Mouse (Mus musculus) adipocyte (in vitro differentiated cells): ENCODE results near the gene Klhl32.

Source experiments
- DNase-seq: peaks from one replicate; pipeline ENCODE4 v3.0.0-alpha.2; 2016; ENCODE audit warnings: low spot score

Gene Klhl32

DNA sequence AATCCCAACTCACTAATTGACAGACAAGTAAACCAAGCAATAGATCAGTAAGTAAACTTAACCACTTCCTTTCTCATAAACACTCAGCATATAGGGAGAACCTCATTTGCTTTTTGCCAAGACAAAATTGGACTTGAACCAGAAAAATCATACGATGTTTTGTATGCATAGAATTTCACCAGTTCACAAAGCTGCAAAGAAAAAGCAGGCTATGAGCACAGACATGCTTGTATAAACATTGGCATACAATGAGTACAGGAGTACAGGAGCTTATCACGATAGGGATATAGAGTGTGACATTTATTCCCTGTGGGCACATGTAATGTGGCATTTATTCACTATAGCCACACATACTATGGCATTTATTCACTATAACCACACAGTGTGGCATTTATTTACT lies 220.5 kb downstream of the Klhl32 start:
- DNase-seq, result no peak

DNA sequence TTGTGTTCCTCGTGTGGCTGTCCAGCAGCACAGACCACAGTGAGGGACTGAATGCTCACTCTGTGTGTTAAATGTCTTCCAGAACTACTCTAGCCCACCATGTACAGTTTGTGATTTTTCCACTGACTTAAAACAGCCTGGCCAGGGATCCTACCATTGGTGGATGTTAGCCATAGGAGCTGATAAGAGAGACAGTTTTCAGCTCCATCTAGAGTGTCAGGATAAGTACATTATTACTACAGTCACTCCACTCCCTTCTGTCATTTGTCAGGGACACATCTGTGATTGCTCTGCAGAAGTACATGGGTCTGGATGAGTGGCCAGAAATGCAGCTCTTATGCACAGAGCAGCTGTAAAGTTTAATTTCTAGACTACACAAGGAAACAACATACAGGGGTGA lies 223.1 kb downstream of the Klhl32 start:
- DNase-seq, result no peak

DNA sequence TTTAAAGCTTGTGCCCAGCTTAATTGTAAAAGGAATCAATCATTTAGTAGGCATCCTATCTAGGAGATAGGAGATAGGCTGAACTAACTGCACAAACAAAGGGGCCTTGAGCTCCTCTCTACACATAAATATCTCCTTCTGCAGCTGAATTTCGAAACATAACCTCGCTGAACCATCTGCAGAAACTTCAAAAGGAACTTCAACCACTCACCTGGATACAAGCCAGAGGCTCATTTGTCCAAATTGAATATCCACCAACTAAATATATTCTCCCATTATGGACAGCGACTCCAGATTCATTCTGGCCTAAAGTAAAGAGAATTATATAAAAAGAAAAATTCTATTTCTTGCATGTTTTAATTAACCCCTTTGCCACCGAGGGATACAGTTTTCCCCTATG lies 224.2 kb downstream of the Klhl32 start:
- no peak for DNase-seq

DNA sequence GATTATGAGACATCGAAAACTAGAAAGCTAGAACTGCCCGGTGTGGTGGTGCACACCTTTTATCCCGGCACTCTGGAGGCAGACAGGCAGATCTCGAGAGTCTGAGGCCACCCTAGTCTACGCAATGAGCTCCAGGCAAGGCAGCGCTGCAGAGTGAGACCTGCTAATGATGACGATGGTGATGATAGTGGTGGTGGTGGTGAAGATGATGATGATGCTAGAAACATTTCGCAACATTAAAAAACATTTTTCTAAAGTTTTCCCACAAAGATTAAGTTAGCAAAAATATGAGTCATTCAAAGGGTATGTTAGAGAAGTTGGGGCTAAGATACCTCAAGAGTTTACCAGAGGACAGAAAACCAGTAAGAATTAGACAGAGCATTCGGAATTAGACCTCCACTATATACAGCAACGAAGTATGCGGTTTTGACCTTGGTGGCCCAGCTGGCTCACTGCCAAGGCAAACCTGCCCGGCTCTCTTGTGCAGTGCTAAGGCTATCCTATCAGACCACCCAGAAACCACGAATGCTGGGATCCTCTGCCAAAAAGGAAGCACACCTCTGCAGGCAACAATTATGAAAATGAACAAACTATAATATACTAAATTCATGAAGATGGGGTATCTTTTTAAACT lies 224.9 kb downstream of the Klhl32 start:
- DNase-seq, result no peak

DNA sequence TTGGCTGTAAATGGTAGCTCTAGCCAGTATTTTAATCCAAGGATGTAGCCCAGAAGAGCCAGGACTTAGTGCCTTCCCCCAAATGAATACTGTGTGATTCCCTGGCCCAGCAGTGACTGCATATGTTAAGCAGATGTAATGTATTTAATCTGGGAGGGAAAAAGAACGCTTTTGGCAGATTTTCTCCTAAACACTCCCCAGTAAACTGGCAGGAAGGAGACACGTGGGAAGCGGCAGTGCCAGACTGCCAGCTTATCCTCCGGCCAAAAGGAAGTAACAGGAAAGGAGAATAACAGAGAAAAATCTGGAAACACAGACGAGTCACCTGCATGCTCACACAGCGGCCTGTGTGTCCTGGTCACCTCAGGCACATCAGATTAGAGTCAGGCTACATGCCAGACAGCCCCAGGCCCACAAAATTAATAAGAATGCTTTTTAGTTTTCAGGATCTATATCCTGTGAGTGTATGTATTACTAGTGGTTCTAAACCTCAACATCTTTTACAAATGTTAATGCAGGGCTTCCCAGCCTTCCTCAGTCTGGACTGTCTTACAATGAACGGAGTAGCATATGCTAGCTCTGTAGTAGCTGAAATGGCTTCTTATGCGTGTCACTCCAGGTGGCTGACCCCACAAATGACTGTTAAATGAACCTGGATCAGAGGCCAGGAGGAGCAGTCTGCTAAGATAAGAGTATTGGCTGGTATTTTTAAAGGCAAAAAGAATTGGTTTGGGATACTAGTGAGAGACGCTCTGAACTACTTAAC lies 229.3 kb downstream of the Klhl32 start:
- no peak for DNase-seq

DNA sequence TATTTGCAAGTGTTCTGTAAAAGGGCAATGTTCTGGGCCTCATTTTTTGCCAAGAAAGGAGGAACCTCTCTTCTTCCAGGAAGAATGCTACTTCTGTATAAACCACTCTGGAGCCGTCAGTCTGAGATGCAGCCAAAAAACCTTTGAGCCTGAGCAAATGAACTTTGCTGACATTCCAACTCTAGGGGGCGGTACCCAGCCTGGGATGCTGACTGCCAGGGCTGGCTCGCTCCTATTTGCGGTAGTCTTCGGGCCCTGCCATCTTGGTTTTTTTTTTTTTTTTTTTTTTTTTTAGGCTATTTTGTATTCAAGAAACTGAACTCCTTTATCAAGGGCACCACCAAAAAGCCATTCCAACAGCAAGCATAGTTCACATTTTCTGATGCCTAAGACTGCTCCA lies 230.5 kb downstream of the Klhl32 start:
- DNase-seq, result peak; percentile 11

DNA sequence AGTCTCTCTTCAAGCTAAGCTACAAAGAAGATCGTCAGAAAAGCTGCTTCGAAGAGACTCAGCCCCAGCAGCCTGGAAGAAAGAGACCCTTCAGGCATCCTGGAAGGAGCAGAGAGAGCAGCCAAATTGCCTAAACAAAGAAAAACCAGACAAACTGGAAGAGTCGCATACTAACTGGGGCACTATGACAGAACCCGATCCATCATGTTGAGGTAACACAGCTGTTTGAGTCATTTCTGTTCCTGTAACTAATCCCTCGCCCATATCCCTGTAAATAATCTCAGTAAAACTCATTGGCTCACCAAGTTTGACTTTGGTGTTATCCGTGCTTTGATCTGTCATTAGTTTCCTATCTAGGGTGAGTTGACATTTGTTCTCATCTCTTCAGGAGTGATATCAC lies 230.9 kb downstream of the Klhl32 start:
- DNase-seq, result no peak

DNA sequence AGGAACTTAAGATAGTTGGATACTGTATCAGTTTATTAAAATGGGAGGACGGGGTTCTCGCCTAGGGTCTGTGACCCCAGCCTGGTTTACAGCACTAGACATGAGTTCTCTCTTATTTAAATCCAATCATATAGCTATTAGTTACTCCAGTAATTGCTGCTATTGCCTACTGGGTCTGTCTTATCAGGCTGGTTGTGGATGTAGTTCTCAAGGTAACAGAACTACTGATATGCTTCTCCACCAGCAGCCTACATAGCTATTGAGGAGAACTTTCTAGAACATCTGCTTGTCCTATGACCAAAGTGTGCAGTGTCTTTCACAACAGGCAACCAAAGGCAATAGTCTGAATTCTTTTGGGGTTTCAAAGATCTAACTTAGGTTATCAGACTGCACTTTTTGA lies 241.4 kb downstream of the Klhl32 start:
- no peak for DNase-seq

DNA sequence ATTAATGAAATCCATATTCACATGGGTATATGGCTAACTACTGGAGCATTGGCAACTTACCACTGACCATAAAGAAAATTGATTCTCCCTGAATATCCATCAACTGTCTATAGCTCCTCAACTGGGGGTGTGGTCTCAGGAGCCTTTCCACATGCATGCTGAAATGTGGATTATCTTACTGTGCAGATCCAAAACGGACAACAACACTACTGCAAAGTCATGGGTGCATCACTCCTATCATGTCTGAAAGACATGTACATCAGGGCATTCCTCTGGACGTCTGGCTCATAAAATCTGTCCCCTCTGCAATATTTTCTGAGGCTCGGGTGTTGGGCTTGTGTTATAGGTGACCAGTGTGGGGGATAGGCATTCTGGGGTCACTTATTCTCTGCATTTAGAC lies 241.8 kb downstream of the Klhl32 start:
- no peak for DNase-seq

DNA sequence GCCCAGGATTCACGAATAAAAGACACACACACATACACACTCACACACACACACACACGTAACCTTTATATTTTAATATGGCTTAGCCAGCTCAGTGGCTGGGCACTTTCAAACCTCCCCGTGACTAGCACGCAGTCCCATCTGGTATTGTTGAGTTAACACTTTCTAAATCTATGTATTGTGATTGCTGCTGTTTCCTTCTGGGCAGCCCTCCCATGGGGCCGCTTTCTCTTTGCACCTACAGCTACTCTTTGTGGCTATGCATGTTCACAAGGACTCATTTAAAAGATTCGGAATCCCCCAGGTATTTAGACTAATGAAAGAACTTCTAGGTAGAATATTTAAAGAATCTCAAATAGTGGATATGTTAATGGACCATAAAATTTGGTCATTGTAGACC lies 249.2 kb downstream of the Klhl32 start:
- DNase-seq, result no peak

DNA sequence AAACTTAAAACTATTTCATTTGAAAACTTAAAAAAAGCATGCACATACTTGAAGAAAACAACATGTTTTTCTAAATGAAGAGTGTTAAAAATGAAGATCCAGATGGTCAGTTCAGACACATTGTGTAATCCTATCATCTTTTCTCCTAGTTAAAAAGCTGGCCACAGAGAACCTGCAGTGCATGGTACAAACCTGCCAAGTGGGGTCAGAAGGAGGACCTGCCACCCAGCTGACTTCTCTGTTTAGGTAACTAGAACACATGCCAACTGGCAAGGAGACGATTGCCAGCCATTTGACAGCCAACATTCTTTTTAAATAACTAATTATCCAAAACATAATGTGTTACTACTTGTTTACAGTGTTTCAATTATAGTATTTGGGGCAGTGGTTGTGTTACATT lies 252.3 kb downstream of the Klhl32 start:
- peak; percentile 58 for DNase-seq

DNA sequence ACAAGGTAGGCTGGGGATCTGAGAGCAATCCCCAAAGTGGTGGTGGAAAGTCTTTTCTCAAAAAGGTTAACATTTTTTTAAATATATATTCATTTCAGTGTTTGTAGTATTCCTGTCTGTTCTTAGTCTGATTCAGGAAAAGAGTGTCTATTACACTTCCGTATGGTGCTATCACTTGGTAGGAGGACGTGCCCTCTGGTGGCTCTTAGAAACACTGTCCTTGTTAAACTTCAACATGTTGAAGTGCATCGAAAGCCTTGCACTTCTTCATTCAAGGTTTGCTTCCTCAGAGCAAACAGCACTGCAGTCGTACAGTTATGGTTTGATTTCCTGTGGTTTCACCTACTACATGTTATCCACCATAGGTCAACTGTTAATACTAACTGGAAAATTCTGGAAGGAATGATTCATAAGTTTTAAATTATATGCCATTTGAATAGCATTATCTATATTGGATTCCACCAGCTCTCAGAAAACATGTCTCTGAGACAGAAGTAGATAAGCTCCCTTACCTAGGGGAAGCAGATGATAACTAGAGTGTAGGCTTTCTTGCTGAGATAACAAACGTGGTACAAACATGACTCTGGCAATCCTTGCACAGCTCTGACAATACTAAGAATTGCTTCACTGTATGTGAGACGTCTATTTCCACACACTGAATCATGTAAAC lies 253.8 kb downstream of the Klhl32 start:
- no peak for DNase-seq

DNA sequence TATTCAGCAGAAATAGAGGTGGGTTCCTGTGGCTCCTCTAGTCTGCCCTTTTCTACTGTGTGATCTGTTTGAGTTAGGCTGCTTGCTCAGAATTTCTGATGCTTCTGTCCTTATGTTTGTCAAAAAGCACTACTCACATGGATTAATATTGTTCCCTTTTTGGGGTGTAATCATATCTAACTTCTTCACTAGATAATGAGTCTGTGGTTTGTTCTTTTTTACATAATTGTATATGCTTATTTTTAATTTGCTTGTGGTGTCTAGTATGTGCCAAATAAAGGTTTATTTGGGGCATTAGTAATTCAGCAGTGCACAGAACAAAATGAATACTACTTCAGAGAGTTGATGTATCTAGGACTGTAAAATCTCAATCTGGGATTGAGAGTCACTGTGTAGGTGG lies 256.1 kb downstream of the Klhl32 start:
- DNase-seq, result no peak

DNA sequence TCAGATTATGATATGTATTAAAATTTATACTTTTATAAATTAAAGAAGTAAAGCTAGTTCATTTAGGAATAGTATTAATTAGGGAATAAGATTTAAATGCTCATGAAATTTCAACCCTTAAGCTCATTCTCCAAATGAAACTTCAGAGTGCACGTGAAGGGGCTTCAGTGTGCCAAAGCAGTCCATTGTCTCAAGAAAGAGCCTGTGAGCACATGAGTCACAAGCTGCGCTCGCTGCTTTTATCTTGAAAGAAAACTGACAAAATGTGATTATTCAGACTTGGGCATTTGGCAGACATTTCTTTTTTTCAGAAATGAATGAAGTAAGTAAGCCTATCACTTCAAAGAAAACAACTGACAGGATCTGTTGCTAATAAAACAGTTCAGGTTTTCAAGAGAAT lies 266.9 kb downstream of the Klhl32 start:
- no peak for DNase-seq

DNA sequence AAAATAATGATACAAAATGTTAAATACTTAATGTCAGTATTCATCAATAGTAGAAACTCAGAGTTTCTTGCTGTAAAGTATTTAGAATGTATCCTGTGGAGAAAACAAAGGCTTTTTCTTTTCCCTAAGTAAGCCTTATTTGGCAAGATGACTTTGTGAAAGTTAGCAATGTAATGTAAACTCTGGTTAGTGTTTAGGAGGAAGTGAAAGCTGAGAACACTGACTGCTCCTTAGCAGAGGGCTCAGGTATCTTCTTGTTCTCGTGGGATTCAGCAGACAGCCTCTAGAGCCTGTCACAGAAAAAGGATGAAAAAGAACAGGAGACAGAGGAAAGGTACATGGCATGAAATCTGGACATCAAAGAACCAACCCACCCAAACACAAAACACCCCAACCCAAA lies 268.6 kb downstream of the Klhl32 start:
- no peak for DNase-seq

DNA sequence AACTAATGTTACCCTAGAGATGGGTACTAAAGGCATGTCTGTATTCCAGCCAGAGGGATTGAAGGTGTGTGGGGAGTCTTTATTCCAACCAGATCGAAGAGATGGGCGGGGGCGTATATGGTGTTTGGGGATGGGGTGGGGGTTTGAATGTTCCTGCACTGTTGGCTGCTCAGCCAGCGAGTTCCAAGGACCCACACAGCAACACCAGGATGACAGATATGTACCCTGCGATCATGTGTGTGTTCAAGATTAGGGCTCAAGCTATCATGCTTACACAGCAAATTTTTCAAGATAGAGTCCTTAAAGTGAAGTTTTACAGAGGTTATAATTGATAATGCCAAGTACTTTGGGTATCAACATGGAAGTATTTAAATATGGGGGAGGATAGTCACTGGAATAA lies 273.3 kb downstream of the Klhl32 start:
- DNase-seq, result no peak

DNA sequence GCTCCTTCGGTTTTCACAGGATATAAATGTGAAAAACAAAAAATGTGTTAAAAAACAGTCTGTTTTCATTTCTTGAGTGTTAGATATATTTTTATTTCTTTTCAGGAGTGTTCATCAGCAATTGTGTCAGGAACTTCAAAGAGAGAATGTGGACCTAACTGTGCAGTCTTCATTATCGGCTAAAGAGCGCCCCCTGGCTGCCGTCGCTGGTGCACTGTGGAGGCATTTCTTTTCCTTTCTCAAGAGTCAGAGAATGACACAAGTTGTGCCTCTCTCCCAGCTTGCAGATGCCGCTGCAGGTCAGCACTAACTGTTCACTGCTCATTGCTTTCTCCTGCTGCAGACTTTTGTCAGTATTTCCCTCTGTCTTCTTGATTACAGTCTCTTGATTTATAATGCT lies 276.6 kb downstream of the Klhl32 start:
- peak; percentile 79 for DNase-seq

DNA sequence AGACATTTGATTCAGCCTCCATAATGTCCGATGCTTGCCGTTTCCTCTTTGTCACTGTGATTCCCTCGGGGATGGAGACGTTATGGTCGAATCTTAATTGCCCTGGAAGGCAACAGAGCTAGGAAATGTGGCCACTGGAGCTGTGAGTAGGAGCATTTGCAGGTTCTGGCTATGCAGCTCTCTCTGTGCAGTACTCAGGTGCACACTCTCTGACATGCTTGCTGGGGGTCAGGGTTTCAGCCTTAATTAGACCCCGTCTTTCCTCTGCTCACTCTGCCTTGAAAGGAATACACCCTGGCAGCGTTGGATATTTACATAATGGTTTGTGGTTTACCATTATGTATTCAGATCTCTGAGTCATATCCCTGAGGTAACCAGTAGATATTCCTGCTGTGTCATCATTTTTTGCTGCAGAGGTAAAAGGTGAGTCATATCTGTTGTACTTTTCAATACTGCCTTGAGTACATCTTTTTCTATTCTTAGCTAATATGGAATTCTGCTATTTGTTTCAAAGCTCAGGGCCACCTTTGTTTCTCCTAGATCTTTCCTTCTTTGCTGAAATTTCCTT lies 281.9 kb downstream of the Klhl32 start:
- DNase-seq, result no peak

DNA sequence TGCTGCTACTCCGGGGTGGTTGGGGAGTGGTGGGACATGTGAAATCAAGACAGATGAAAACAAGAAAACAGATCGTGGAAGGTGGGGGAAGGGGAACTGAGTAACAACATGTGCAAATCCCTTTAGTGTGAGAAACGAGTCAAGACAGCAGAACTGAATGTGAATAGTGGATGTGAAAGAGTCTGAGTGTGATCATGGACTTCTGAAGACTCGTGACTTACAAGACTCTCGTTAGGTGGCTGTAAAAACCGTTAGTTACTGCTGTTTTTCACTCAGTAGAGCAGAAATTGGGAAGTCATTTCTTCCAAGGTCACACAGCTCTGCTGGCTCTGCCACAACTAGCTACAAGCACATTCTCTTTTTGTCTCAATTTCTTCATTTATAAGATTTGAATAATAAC lies 282.9 kb downstream of the Klhl32 start:
- DNase-seq, result no peak
